Mouse (Mus musculus): ENCODE data around the gene Olfr406. TPM values are rescaled to one million over a fixed set of nuclear protein-coding genes. Genes with fewer than 3 reads are reported as not detected.

The Olfr406 gene
- not detected in 2 replicates for polyA plus RNA-seq (2012; rRNA removed)

GRCm38 (mm10) chr11:74259508-74259907 is at the start of gene Olfr406:
Gene Olfr406, plus strand, starts transcription at chr11:74259808.

DNA sequence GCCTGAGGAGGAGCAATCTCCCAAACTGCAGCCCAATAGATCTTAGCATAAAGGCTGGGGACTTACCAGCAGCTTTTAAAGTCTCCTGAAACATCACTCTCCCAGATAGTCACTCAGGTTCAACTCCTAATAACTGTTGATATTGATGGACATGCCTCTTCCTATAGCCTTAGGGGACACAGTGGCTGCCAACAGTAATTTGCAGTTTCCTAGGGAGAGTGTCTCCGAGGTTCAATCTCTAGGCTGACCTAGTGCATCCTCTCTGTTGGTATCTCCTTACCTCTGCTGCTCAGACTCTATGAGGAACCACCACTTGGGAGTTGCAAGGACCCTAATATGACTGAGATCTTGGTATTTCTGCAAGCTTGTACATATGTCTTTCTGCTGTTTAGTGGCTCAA is 48.3 kb upstream of the Olfr406 start, which contains the start of gene Olfr43:
Gene Olfr43, minus strand, starts transcription at position 101 of the 400 bp plus-strand sequence.

GRCm38 (mm10) chr11:74283436-74283835 is 23.8 kb downstream of the Olfr406 start, which contains the start of gene Olfr59:
Gene Olfr59, plus strand, starts transcription at chr11:74283736.

Other genes starting within 250 kb of the Olfr406 start
- gene Olfr139, start 203.3 kb upstream of the Olfr406 start, polyA plus RNA-seq (2012; rRNA removed): not detected in 2 replicates
- not detected in 2 replicates for gene Olfr399, start 203.2 kb upstream of the Olfr406 start, polyA plus RNA-seq (2012; rRNA removed)
- gene Zfp616, start 189.9 kb upstream of the Olfr406 start, polyA plus RNA-seq (2012; rRNA removed): not detected in 2 replicates
- not detected in 2 replicates for gene Olfr401, start 146.1 kb upstream of the Olfr406 start, polyA plus RNA-seq (2012; rRNA removed)
- gene Olfr402, start 106.3 kb upstream of the Olfr406 start, polyA plus RNA-seq (2012; rRNA removed): not detected in 2 replicates
- not detected in 2 replicates for gene Olfr403, start 73.6 kb upstream of the Olfr406 start, polyA plus RNA-seq (2012; rRNA removed)
- gene Olfr43, start 48.4 kb upstream of the Olfr406 start, polyA plus RNA-seq (2012; rRNA removed): not detected in 2 replicates
- not detected in 2 replicates for gene Olfr59, start 23.9 kb downstream of the Olfr406 start, polyA plus RNA-seq (2012; rRNA removed)
- not detected in 2 replicates for gene Olfr410, start 78.2 kb downstream of the Olfr406 start, polyA plus RNA-seq (2012; rRNA removed)
- not detected in 2 replicates for gene Olfr411, start 92.8 kb downstream of the Olfr406 start, polyA plus RNA-seq (2012; rRNA removed)
- gene Olfr412, start 102.3 kb downstream of the Olfr406 start, polyA plus RNA-seq (2012; rRNA removed): not detected in 2 replicates

Data from liver, embryonic 18 days (tissue).